Mouse (Mus musculus) C2C12 (cell line): Measurements from ENCODE around the gene Rita1.

ENCODE experiments used
- CEBPB ChIP-seq: IDR thresholded peaks from one replicate; pipeline ENCODE4 v1.6.1; 2011; ENCODE audit warnings: low read depth, mild to moderate bottlenecking, control low read depth, moderate library complexity
- CTCF ChIP-seq: IDR thresholded peaks from one replicate; pipeline ENCODE4 v1.5.1; 2011; ENCODE audit not compliant: control insufficient read depth, insufficient read depth, insufficient read length
- FOSL1 ChIP-seq: IDR thresholded peaks from one replicate; pipeline ENCODE4 v1.8.0; 2011; ENCODE audit warnings: mild to moderate bottlenecking, low read length; ENCODE audit not compliant: poor library complexity, insufficient read depth, severe bottlenecking
- MAX ChIP-seq: IDR thresholded peaks from one replicate; pipeline ENCODE4 v1.6.1; 2011; ENCODE audit warnings: mild to moderate bottlenecking, control low read depth
- MYOD1 ChIP-seq: IDR thresholded peaks from one replicate; pipeline ENCODE4 v1.6.1; 2011; ENCODE audit warnings: low read depth; ENCODE audit not compliant: control insufficient read depth, insufficient read length
- MYOG ChIP-seq: IDR thresholded peaks from one replicate; pipeline ENCODE4 v1.6.1; 2011; ENCODE audit not compliant: control insufficient read depth, insufficient read length; ENCODE audit errors: extremely low read depth
- USF1 ChIP-seq: IDR thresholded peaks from one replicate; pipeline ENCODE4 v1.6.1; 2011; ENCODE audit warnings: low read depth, mild to moderate bottlenecking, control low read depth, moderate library complexity

- TF ChIP-seq CTCF (no peak), MAX (no peak), USF1 (no peak), MYOD1 (no peak), MYOG (no peak), CEBPB (no peak), FOSL1 (no peak)
Observed at GRCm38 (mm10) chr5:120592141-120592540, 20.2 kb downstream of the Rita1 start.
